Mouse (Mus musculus) ES-E14 (cell line): Measurements from ENCODE around the gene Nr2c1.

Experiments used
- HCFC1 ChIP-seq: IDR thresholded peaks from 2 replicates; pipeline ENCODE4 v1.6.1; 2012; ENCODE audit warnings: low read length, inconsistent platforms, borderline replicate concordance; ENCODE audit not compliant: insufficient read depth
- ZNF384 ChIP-seq: IDR thresholded peaks from 2 replicates; pipeline ENCODE4 v1.6.1; 2012; ENCODE audit warnings: low read depth, low read length, inconsistent platforms

GRCm38 (mm10) chr10:94107168-94107567, 40.7 kb upstream of the Nr2c1 start:
- TF ChIP-seq HCFC1 (no peak), ZNF384 (no peak)
